Mouse (Mus musculus) heart, adult 2 months (tissue): ENCODE measurements at regions not wholly inside any gene's neighbourhood (a gene's known extent, or its start where the extent isn't known, plus 50 kb on each side); places are given as distances from the start of the nearest gene placed in this dataset.
A peak's percentile ranks its signal among the peaks of the same experiment; 100 is the strongest.

Experiments
- DNase-seq, 2 experiments: peaks; one replicate each; pipeline ENCODE4 v3.0.0; 2021
- H3K27ac ChIP-seq: fragments of 200-600 bp; 2 replicates; pipeline ENCODE4 v1.8.1; 2022
- H3K27me3 ChIP-seq: fragments of 200-500 bp; 2 replicates; pipeline ENCODE4 v1.6.1; 2012; ENCODE audit warnings: mild to moderate bottlenecking, low read length, inconsistent platforms, mixed read lengths; ENCODE audit not compliant: control insufficient read depth, insufficient read depth
- H3K36me3 ChIP-seq: fragments of 200-500 bp; 2 replicates; pipeline ENCODE4 v1.6.1; 2012; ENCODE audit warnings: low read length, inconsistent platforms; ENCODE audit not compliant: control insufficient read depth, insufficient read depth
- H3K4me1 ChIP-seq: fragments of 200-500 bp; 2 replicates; pipeline ENCODE4 v1.6.1; 2011; ENCODE audit warnings: low read length; ENCODE audit not compliant: control insufficient read depth, insufficient read depth
- H3K4me3 ChIP-seq: fragments of 200-600 bp; 2 replicates; pipeline ENCODE4 v1.8.1; 2022
- H3K79me2 ChIP-seq: fragments of 200-500 bp; replicated peaks from 2 replicates; pipeline ENCODE4 v1.6.1; 2012; ENCODE audit warnings: mild to moderate bottlenecking, inconsistent platforms, low read length, moderate library complexity, mixed read lengths; ENCODE audit not compliant: control insufficient read depth, insufficient read depth
- H3K9ac ChIP-seq: fragments of 200-500 bp; 2 replicates; pipeline ENCODE4 v1.6.1; 2012; ENCODE audit warnings: low read depth, mild to moderate bottlenecking, control low read depth, inconsistent platforms, low read length, mixed read lengths
- CTCF ChIP-seq: fragments of 200-600 bp; IDR thresholded peaks from 2 replicates; pipeline ENCODE4 v1.8.1; 2022; ENCODE audit warnings: antibody characterized with exemption, mild to moderate bottlenecking, moderate library complexity
- EP300 ChIP-seq: fragments of 200-500 bp; IDR thresholded peaks from 2 replicates; pipeline ENCODE4 v1.6.1; 2011; ENCODE audit warnings: low read depth, low read length, control low read depth; ENCODE audit not compliant: insufficient read depth
- POLR2A ChIP-seq: fragments of 200-500 bp; IDR thresholded peaks from 2 replicates; pipeline ENCODE4 v1.6.1; 2011; ENCODE audit warnings: mild to moderate bottlenecking, low read depth, low read length, control low read depth; ENCODE audit not compliant: insufficient read depth
- WGBS: fragments of 180-500 bp; shearing (Covaris S2); methylation state at CpG from one replicate; pipeline ENCODE4 v1.1.7; 2018; 5-methylcytosine and 5-hydroxymethylcytosine counted together
- intact Hi-C: fragments of 180-260 bp; cut with DNase I; formaldehyde crosslinking; loops from one replicate; pipeline ENCODE4 v1.15.1; 2025

DNA sequence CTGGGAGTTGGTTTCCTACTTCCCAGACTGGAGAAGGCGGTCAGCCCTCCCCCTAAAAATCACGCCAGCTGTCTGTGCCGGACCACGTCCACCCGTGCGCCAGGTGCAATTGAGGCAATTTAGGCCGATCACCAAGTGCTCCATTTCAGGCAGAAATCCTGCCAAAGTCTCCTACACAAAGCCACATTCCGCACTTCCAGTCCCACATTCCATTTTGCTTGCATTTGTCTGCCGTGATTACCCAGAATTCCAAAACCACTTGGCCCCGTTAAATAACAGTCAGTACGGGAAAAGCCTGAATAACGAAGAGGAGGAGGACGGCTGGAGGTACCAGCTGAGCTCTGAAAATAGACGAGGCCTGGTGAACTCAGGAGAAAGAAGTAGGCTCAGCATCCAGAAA lies 167.1 kb upstream of the Srrm4 start:
- no peak overlapping the region for H3K27ac ChIP-seq
- H3K4me1 ChIP-seq: no peaks in the 10 kb centered on the region
- H3K9ac ChIP-seq: no peak overlapping the region
- H3K27me3 ChIP-seq: no peaks in the 10 kb centered on the region
- 76% methylated on average over 14 of the region's 14 CpGs for WGBS
- H3K79me2 ChIP-seq: no peaks in the 10 kb centered on the region
- no peak overlapping the region for H3K4me3 ChIP-seq
- TF ChIP-seq CTCF (no peak), EP300 (no peak), POLR2A (no peak)
- no peaks in the 10 kb centered on the region for H3K36me3 ChIP-seq
- no peak for DNase-seq
- intact Hi-C loops: no loop called here

DNA sequence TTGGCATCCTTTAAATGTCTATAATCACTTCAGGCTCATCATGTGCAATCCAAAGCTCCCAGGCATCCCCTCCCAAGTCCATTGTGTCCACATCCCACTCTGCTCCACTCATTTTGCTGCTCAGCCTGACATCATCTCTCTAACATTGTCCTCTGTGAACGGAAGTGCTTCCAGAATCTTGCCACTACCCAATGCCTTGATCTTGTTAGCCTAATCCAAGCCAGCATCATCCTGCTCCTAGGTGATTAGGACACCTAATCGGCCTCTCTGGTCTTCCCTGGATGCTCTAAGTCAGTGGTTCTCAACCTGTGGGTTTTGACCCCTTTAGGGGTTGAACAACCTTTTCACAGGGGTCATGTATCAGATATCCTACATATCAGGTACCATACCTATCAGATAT lies 161.3 kb upstream of the Srrm4 start:
- DNase-seq: no peak

GRCm38 (mm10) chr5:116752096-116752495 lies 160.5 kb upstream of the Srrm4 start:
- Histone ChIP-seq H3K27ac (no peak overlapping the region), H3K9ac (no peak overlapping the region), H3K4me1 (no peaks in the 10 kb centered on the region), H3K79me2 (no peaks in the 10 kb centered on the region), H3K36me3 (no peaks in the 10 kb centered on the region), H3K4me3 (no peak overlapping the region), H3K27me3 (no peaks in the 10 kb centered on the region)
- TF ChIP-seq CTCF (no peak), EP300 (no peak), POLR2A (no peak)
- intact Hi-C loops: no loop called here
- no peak for DNase-seq
- 33% methylated on average over 1 of the region's 1 CpGs for WGBS

More for the DNA sequence above, 161.3 kb upstream of the Srrm4 start:
- no peak overlapping the region for H3K4me3 ChIP-seq
- intact Hi-C loops: no loop called here
- no peaks in the 10 kb centered on the region for H3K36me3 ChIP-seq
- no peaks in the 10 kb centered on the region for H3K79me2 ChIP-seq
- H3K9ac ChIP-seq: no peak overlapping the region
- no peak overlapping the region for H3K27ac ChIP-seq
- 58% methylated on average over 2 of the region's 2 CpGs for WGBS
- TF ChIP-seq POLR2A (no peak), CTCF (no peak), EP300 (no peak)
- no peaks in the 10 kb centered on the region for H3K4me1 ChIP-seq
- no peaks in the 10 kb centered on the region for H3K27me3 ChIP-seq

- no peak overlapping the region for H3K9ac ChIP-seq
- H3K79me2 ChIP-seq: no peaks in the 10 kb centered on the region
- intact Hi-C loops: no loop called here
- TF ChIP-seq CTCF: no peak
- no peak for TF ChIP-seq EP300
- TF ChIP-seq POLR2A: no peak
- H3K27ac ChIP-seq: no peak overlapping the region
- H3K4me1 ChIP-seq: no peaks in the 10 kb centered on the region
- H3K36me3 ChIP-seq: no peaks in the 10 kb centered on the region
- WGBS: 78% methylated on average over 4 of the region's 4 CpGs
- no peak overlapping the region for H3K4me3 ChIP-seq
- no peaks in the 10 kb centered on the region for H3K27me3 ChIP-seq
- DNase-seq: no peak
Measured at GRCm38 (mm10) chr5:116745776-116746175, 154.2 kb upstream of the Srrm4 start.

GRCm38 (mm10) chr5:116744389-116744788 lies 152.8 kb upstream of the Srrm4 start:
- DNase-seq: no peak
- Histone ChIP-seq H3K9ac (no peak overlapping the region), H3K27ac (no peak overlapping the region), H3K4me3 (no peak overlapping the region), H3K4me1 (no peaks in the 10 kb centered on the region), H3K79me2 (no peaks in the 10 kb centered on the region), H3K36me3 (no peaks in the 10 kb centered on the region), H3K27me3 (no peaks in the 10 kb centered on the region)
- intact Hi-C loops: no loop called here
- TF ChIP-seq CTCF (no peak), POLR2A (no peak), EP300 (no peak)
- 53% methylated on average over 10 of the region's 10 CpGs for WGBS

- WGBS: 76% methylated on average over 4 of the region's 4 CpGs
- Histone ChIP-seq H3K36me3 (no peaks in the 10 kb centered on the region), H3K4me1 (no peaks in the 10 kb centered on the region), H3K27me3 (no peaks in the 10 kb centered on the region), H3K27ac (no peak overlapping the region), H3K79me2 (no peaks in the 10 kb centered on the region), H3K4me3 (no peak overlapping the region), H3K9ac (no peak overlapping the region)
- intact Hi-C loops: no loop called here
- TF ChIP-seq CTCF (no peak), EP300 (no peak), POLR2A (no peak)
- no peak for DNase-seq
Measured at GRCm38 (mm10) chr5:116735622-116736021, 144.0 kb upstream of the Srrm4 start.

- Histone ChIP-seq H3K79me2 (no peaks in the 10 kb centered on the region), H3K27ac (no peak overlapping the region), H3K9ac (no peak overlapping the region), H3K4me1 (no peaks in the 10 kb centered on the region), H3K27me3 (no peaks in the 10 kb centered on the region), H3K36me3 (no peaks in the 10 kb centered on the region), H3K4me3 (no peak overlapping the region)
- intact Hi-C loops: no loop called here
- WGBS: 85% methylated on average over 3 of the region's 3 CpGs
- DNase-seq: no peak
- TF ChIP-seq POLR2A: no peak
- TF ChIP-seq CTCF: peak; percentile 37
- TF ChIP-seq EP300: no peak
Measured at GRCm38 (mm10) chr5:116731509-116731908, 139.9 kb upstream of the Srrm4 start.
